Mouse (Mus musculus): ENCODE measurements around the gene Kat5.

The Kat5 gene

DNA sequence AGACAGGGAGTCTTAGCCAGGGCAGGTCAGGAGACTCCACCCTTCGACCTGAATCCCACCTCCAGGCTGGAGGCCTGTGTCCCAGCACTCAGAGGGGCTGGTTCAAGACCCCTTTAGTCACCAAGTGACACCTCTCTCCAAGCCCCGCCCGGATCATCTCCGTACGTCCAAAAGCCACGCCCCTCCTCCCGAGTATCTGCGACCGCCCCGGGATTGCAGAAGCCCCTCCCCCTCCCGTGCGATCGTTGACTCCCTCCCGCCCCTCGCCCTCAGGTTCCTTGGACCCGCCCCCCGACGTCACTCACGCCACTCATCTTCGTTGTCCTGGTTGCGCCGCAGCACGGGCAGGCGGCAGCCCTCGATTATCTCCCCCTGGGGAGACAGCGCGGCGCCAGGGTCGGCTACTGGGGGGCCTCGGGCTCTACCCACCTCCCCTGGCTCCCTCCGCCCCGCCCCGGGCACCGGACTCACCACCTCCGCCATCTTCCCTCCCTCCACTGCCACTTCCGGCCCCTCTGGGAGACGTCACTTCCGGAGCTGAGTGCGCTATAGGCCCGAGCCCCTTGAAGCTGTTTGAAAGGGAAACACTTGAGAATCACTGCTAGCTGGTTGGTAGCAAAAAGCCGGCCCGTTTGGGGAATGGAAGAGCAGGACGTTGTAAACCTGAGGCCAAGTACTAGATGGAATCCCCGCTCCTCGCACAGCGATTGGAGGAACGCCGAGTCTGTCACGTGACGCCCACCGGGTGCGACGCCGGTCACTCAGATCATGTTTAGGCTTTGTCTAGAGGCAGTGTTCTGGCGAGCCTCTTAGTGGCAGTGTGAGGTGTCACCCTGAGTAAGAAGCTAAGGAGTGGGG is at the start of gene Kat5:
Kat5 (minus strand) TSS at position 691 of the 858 bp plus-strand sequence.
- peak; percentile 92 for DNase-seq

DNA sequence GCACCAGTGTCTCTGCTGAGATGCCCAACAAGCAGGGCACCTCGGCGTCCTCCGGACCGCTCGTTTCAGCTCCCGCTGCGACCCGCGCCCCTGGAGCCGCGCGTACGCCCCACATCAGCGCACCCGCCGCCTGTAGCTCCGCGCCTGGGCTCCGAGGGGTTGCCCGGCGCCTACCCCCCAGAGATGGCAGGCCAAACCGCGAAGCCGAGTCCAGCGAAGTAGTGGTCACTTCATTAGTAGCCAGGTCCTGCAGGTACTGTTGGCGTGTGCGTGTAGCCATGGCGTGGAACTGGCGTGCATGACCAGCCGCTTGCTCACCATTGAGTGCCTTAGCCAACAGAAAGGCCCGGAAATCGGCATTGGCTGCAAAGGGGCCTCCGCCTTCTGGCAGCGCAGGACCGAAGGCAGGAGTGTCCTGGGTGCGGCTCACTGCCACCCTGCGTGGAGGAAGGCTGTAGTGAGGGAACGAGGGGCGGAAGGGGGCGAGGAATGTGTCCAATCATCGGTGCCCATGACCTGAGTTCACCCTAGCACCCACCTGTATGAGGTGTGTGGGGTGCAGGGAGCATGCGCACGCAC is 44.8 kb upstream of the Kat5 start:
- no peak for DNase-seq

DNA sequence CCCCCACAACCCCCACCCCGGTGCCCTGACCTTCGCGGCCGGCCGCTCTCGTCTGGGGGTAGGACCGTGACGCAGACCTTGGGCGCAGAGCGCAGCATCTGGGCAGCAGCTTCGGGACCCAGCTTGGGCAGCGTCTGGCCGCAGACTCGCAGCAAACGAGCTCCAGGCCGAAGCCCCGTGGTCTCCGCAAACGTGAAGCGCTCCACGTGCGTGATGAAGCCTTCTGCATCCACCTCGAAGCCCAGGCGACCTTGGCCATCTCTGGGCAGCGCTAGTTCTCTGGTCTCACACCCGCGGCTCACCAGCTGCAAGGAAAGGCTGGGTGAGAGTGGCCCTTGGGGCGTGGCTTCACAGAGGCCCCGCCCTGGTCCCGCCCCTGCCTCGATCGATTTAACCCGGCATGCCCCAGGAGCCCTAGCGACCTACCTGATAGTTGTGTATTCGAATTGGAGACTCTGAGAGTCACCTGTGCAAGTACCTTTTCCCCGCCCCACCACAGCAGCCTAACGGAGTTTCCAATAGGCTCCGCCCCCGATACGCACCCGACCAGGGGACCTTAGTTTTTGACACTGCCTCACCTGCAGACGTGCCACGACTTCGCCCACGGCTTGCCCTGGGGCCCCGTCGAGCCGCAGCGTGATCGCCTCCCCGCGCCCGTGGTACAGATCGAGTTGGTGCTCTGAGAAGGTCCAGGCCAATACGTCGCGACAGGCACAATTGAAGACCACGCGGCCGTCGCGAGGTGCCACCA is 44.1 kb upstream of the Kat5 start:
- DNase-seq: no peak

DNA sequence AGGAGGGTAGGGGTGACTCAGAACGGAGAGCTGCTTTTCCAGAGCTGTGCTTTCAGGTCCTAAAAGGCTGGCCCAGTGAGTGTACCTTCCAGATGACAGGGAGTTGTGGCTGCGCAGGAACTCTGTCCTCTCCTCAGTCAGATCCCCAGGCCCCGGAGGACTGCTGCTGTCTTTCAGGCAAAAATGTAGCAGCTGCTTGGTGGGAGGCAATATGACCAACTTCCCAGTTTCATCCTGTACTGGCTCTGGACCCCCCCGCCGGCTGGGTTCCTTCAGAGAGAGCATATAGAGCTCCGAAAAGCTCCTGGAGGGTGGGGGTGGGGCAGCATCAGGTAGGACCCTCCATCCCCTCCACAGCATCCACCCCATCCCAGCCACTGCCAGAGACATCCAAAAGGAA is 42.5 kb upstream of the Kat5 start:
- no peak for DNase-seq

DNA sequence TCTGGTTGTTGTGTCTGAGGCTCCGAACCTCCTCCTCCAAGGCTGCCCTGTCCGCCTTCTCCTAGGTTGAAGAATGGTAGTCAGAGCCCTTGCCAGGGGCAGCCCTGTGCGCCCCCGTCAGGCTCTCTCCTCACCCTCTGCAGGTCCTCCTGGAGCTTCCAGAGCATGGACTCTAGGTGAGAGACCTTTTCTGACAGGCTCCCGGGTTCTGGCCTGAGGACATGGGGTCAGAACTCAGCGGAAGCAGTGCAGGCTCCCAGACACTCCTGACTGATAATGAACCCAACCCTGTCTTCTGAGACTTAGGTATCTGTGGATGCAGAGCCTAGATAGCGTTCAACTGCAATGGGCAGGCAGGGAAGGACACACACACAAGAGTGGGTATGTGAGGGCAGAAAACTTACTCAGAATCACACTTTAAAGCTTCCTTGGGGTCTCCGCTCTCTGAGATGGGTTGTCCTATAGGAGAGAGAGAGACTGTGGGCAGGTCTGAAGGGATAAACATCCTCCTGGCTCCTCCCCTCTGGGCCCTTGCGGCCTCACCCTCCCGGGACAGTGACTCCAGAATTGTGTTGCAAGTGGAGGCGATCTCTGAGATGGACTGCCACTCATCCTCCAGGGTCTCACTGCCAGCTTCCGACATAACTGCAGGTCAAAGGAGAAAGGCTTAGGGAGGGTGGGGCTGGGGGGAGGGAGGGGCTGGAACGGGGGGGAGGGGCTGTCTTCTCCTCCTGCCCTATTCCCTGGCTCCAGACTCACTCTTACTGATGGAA is 41.7 kb upstream of the Kat5 start:
- no peak for DNase-seq

DNA sequence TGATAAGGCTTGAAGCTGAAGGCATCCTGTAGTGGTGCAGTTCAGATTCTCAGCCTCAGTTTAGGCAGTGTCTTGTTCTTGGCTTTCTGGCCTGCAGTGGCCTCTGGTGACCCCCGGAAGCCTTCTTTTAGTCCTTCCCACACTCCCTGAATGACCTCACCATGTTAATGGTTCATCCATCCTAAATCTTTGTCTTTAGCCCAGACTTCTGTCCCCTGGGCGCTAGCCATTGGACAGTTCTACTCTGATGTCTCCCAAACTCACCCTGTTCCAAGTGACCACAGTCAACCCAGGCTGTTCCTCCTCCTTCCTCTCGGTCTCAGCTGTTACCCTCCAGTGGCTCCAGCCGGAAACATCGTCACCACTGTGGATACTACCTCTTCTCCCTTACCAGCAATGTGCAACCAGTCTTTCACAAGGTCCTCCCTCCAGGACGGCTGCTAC is 39.3 kb upstream of the Kat5 start:
- no peak for DNase-seq

- DNase-seq: peak; percentile 56
Observed at GRCm38 (mm10) chr19:5648401-5649297, 38.6 kb upstream of the Kat5 start.

GRCm38 (mm10) chr19:5647791-5648190 is 37.8 kb upstream of the Kat5 start:
- DNase-seq: no peak

DNA sequence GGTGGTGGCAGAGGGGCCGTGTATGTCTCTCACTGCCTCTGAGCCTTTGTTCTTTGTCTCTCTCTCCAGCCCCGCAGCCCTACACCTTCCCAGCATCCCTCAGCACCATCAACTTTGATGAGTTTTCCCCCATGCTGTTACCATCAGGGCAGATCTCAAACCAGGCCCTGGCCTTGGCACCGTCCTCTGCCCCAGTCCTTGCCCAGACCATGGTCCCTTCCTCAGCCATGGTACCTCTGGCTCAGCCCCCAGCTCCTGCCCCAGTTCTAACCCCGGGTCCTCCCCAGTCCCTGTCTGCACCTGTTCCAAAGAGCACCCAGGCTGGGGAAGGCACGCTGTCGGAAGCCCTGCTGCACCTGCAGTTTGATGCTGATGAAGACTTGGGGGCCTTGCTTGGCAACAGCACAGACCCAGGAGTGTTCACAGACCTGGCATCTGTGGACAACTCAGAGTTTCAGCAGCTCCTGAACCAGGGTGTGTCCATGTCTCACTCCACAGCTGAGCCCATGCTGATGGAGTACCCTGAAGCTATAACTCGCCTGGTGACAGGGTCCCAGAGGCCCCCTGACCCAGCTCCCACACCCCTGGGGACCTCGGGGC is 36.8 kb upstream of the Kat5 start:
- DNase-seq: no peak

GRCm38 (mm10) chr19:5645280-5645679 is 35.2 kb upstream of the Kat5 start:
- DNase-seq: no peak

- no peak for DNase-seq
Observed at GRCm38 (mm10) chr19:5641641-5642040, 31.6 kb upstream of the Kat5 start.

DNA sequence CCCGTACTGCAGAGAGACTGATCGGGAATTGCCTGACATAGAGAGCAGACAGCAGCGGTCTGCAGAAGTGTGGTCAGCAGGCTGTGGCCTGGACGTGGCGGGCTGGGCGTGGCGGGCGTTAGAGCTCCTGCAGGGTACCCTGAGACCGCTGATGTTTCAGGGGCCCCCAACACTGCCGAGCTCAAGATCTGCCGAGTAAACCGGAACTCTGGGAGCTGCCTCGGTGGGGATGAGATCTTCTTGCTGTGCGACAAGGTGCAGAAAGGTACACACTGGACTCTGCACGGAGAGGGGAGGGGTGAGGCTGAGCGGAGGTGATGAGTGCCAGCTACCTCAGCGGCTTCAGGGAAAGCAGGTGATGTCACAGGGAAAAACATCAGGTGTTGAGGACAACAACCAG is 31.0 kb upstream of the Kat5 start:
- no peak for DNase-seq

- DNase-seq: no peak
Observed at GRCm38 (mm10) chr19:5640339-5640738, 30.3 kb upstream of the Kat5 start.

DNA sequence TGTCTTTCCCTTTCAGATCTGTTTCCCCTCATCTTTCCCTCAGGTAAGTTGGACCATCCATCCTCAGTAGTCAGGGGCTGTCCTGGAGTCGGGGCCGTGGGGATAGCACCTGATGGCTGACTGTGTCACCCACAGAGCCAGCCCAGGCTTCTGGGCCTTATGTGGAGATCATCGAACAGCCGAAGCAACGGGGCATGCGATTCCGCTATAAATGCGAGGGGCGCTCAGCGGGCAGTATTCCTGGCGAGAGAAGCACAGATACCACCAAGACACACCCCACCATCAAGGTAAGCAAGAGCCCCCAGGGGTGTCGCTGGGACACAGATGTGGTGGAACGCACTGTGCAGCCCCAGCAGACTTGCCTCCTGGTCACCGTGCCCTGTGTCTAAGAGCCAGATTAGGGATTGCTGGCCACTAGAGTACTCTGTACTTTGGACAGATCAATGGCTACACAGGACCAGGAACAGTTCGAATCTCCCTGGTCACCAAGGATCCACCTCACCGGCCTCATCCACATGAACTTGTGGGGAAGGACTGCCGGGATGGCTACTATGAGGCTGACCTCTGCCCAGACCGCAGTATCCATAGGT is 28.5 kb upstream of the Kat5 start:
- DNase-seq: no peak

DNA sequence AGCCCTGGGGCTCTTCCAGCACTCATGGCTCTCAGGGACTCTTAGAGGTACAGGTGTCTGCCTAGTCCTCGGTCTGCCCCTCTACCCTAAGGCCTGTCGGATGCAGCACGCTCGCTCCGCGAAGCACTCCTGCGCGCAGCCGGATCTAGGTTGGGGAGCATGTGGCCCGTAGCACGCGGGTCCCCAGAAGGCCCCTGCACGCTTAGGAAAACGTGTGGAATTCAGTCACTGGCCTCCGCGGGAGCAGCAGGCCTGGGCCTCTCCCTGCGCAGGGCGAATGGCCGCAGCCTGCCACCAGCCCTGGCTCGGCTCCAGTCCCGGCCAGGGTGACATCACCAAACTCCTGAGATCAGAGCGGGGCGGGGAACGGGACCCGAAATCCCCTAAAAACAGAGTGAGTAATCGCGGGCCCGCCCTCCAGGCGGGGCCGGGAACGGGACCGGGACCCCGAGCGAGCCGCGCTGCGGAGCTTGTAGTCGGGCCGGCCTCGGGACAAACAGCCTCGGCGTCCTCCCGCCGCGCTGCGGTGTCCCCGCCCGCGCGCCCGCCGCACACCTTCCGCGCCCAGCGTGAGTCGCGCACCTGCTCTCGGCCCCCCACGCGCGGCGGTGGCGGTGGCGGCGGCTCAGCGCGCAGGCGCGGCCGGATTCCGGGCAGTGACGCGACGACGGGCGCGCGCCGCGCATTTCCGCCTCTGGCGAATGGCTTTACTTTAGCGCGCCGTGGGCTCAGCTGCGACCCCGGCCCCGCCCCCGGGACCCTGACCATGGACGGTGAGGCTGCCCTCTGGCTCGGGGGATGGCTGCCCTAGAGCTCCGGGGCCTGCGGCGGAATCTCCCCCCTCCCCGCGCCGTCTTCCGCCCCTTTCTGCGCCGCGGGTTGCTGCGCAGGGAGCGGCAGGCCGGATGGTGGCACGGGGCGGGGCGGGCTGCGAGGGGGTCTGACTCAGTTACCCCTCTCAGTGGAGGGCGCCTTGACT is 27.3 kb upstream of the Kat5 start, which contains the start of gene Rela:
Rela (plus strand) TSS at position 415 of the 979 bp plus-strand sequence.
- DNase-seq: peak; percentile 94

GRCm38 (mm10) chr19:5636571-5637041 is 26.6 kb upstream of the Kat5 start:
- DNase-seq: no peak

GRCm38 (mm10) chr19:5636036-5636570 is 26.1 kb upstream of the Kat5 start:
- DNase-seq: no peak

- no peak for DNase-seq
Observed at GRCm38 (mm10) chr19:5632120-5632519, 22.1 kb upstream of the Kat5 start.

DNA sequence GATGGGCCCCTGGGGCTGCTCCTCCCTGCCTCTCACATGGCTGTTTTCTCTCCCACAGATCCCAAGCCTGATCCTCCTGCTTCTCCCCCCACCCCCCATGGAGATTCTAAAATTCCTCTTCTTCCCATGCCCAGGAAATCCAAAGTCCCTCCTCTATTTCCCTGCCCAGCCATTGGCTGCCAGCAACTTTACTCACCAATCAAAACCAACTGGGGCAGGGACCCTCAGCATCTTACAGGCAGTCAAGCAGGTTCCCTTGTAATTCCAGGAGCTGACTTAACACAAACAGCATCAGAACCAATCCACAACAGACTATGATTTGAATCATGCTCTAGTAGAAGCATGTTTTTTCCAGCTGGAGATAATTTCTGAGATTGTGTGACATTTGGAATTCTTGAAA is 19.9 kb upstream of the Kat5 start:
- no peak for DNase-seq
